Mouse (Mus musculus) intestine, embryonic 14.5 days (tissue): ENCODE results near the gene Hoxc5. TPM values are rescaled to one million over a fixed set of nuclear protein-coding genes. Genes with fewer than 3 reads are reported as not detected.

Experiments used
- ATAC-seq: fragments of 200-750 bp; cut with Nextera tagmentation; replicated peaks from 2 replicates; pipeline ENCODE4 v1.8.0; 2017; ENCODE audit warnings: low read depth, moderate number of reproducible peaks, moderate TSS enrichment, moderate library complexity; ENCODE audit not compliant: low FRiP score, low TSS enrichment
- DNase-seq: peaks from one replicate; pipeline ENCODE4 v3.0.0-alpha.2; 2018; ENCODE audit warnings: low spot score
- H3K27ac ChIP-seq: fragments of 300-500 bp; sonication (generic); 2 replicates; pipeline ENCODE4 v1.5.1; 2014; ENCODE audit warnings: low read depth, mild to moderate bottlenecking, control low read depth
- H3K27me3 ChIP-seq: fragments of 300-500 bp; sonication (generic); replicated peaks from 2 replicates; pipeline ENCODE4 v1.6.1; 2014; ENCODE audit warnings: low read length, control low read depth; ENCODE audit not compliant: control insufficient read depth, insufficient read depth
- H3K36me3 ChIP-seq: fragments of 300-500 bp; sonication (generic); 2 replicates; pipeline ENCODE4 v1.6.1; 2014; ENCODE audit warnings: low read length, control low read depth; ENCODE audit not compliant: control insufficient read depth, insufficient read depth
- H3K4me1 ChIP-seq: fragments of 300-500 bp; sonication (generic); replicated peaks from 2 replicates; pipeline ENCODE4 v1.6.1; 2014; ENCODE audit warnings: low read length, control low read depth, mixed read lengths; ENCODE audit not compliant: control insufficient read depth, insufficient read depth
- H3K4me2 ChIP-seq: fragments of 300-500 bp; sonication (generic); 2 replicates; pipeline ENCODE4 v1.6.1; 2014; ENCODE audit warnings: low read length
- H3K4me3 ChIP-seq: fragments of 300-500 bp; sonication (generic); 2 replicates; pipeline ENCODE4 v1.5.1; 2014; ENCODE audit warnings: low read depth, low read length, control low read depth, mixed read lengths
- H3K9ac ChIP-seq: fragments of 300-500 bp; sonication (generic); 2 replicates; pipeline ENCODE4 v1.6.1; 2014; ENCODE audit warnings: mild to moderate bottlenecking, low read length
- H3K9me3 ChIP-seq: fragments of 300-500 bp; sonication (generic); 2 replicates; pipeline ENCODE4 v1.6.1; 2016; ENCODE audit warnings: low read length, control low read depth; ENCODE audit not compliant: control insufficient read depth
- WGBS: fragments of 180-500 bp; shearing (Covaris S2); extraction: QIAGEN DNeasy Blood & Tissue Kit; methylation state at CpG from one replicate; pipeline ENCODE4 v1.1.7; 2014; 5-methylcytosine and 5-hydroxymethylcytosine counted together
- polyA plus RNA-seq: library from polyadenylated mRNA; unstranded; fragments of >200 nt; fragmentation: Nextera tagmentation; extraction: Ambion mirVana; gene quantifications from 2 replicates; pipeline ENCODE4 v1.2.1, GENCODE M21; 2014

Gene Hoxc5
- polyA plus RNA-seq, 1 experiment from 2014 or later = 12.2 TPM

- H3K4me1 ChIP-seq = peaks cover 43% of the 10 kb centered on the region
- ATAC-seq = no peak; the same call in 1 of the 2 replicates
- DNase-seq = no peak
- no peaks in the 10 kb centered on the region for H3K36me3 ChIP-seq
- H3K27me3 ChIP-seq = peaks cover 49% of the 10 kb centered on the region
- H3K4me2 ChIP-seq = peak overlapping the region; percentile 64
- H3K4me3 ChIP-seq = peak overlapping the region; percentile 45
- H3K9ac ChIP-seq = peak overlapping the region; percentile 72
- H3K9me3 ChIP-seq = no peaks in the 10 kb centered on the region
- H3K27ac ChIP-seq = peak overlapping the region; percentile 82
- 2% methylated on average over 14 of the region's 14 CpGs for WGBS
Observed at GRCm38 (mm10) chr15:103035548-103035881, 68.3 kb downstream of the Hoxc5 start.

DNA sequence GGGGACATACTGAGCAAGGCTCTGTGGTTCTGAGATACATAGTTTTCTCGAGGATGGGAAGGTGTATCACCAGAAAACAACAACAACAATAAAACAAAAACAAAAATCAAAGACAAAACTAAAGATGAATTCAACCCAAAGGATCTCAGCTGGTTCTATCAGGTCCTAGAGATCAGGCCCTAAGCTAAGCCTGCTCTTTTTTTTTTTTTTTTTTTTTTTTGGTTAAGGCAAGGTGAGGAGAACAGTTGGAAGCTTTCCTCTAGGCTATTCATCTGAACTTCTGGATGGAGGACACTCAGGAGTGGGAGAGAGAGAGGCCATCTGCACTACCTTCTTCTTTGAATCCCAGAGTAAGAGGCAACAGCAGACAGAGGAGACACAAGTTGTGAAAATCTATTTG is 70.3 kb downstream of the Hoxc5 start:
- H3K9me3 ChIP-seq = no peaks in the 10 kb centered on the region
- DNase-seq (no peak), ATAC-seq (no peak)
- H3K36me3 ChIP-seq = no peaks in the 10 kb centered on the region
- WGBS = 24% methylated on average over 1 of the region's 1 CpGs
- peaks cover 49% of the 10 kb centered on the region for H3K4me1 ChIP-seq
- H3K9ac ChIP-seq = no peak overlapping the region
- H3K27me3 ChIP-seq = peaks cover 38% of the 10 kb centered on the region
- peak overlapping the region; percentile 18; the same call in 1 of the 2 replicates for H3K27ac ChIP-seq
- peak overlapping the region; percentile 64; the same call in 1 of the 2 replicates for H3K4me2 ChIP-seq
- no peak overlapping the region for H3K4me3 ChIP-seq

DNA sequence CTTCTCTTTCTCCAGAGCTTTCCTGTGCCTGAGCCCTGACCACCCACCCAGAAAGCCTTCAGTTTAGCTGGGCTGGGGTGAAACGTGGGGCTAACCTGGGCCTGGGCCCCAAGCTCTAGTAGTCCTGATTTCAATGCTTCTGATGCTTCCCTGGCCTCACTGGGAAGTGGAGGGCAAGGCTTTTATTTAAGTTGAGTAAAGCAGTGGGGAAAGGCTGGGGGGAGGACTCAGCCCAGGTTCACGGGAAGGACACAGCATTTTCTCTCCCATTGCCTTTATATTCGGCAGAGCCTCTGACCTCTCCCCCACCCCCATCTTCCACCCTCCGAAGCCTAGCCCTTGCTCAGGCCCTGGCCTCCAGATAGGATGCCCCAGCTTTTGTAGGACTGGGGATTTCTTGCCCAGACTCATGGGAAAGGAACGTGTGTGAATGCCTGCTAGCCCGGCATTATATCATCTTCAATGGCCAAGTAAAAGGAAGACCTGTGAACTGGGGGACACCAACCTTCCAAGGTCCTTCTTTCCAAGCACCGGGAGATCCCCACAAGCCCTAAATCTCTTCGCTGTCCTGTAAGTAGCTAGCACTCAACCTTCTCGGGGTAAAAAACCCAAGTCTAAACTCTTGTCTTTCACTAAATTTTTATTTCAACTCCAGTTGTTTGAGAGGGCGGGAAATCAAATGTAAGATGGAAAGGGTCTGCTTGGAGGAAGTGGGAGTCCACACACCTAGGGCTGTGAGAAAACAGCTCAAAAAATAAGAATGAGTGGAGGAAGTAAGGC is 71.6 kb downstream of the Hoxc5 start:
- WGBS = 27% methylated on average over 10 of the region's 10 CpGs
- no peak for ATAC-seq
- peaks cover 32% of the 10 kb centered on the region for H3K27me3 ChIP-seq
- no peak for DNase-seq
- H3K9me3 ChIP-seq = no peaks in the 10 kb centered on the region
- H3K4me3 ChIP-seq = no peak overlapping the region
- H3K4me2 ChIP-seq = peak overlapping the region; percentile 36
- H3K4me1 ChIP-seq = peaks cover 42% of the 10 kb centered on the region
- H3K9ac ChIP-seq = peak overlapping the region; percentile 25; the same call in 1 of the 2 replicates
- H3K36me3 ChIP-seq = no peaks in the 10 kb centered on the region
- H3K27ac ChIP-seq = peak overlapping the region; percentile 0; the same call in 1 of the 2 replicates

DNA sequence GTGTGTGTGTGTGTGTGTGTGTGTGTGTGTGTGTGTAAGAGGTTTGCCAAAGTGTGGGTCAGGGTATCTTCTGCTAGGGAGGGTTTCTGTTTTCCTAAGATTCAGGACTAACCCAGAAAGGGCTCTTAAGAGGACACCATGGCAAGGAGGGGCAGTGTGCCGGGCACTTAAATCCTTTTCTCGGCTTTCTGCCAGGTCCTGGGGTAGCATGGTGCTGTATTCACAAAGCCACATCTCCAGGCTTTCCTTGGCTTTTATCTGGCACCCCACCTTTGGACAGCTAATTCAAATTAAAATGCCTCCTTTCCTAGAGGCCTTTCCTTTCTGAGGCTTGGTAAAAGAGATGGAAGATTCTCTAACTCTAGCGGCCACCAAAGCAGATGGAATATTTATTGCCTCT is 72.4 kb downstream of the Hoxc5 start:
- Histone ChIP-seq H3K27me3 (peaks cover 30% of the 10 kb centered on the region), H3K4me3 (no peak overlapping the region), H3K9ac (no peak overlapping the region), H3K9me3 (no peaks in the 10 kb centered on the region), H3K36me3 (no peaks in the 10 kb centered on the region), H3K4me1 (peaks cover 36% of the 10 kb centered on the region), H3K27ac (peak overlapping the region; percentile 0; the same call in 1 of the 2 replicates), H3K4me2 (peak overlapping the region; percentile 9; the same call in 1 of the 2 replicates)
- DNase-seq (no peak), ATAC-seq (no peak)
- WGBS = 23% methylated on average over 3 of the region's 3 CpGs

- no peaks in the 10 kb centered on the region for H3K36me3 ChIP-seq
- H3K27ac ChIP-seq = peak overlapping the region; percentile 39
- no peak for DNase-seq
- H3K4me2 ChIP-seq = peak overlapping the region; percentile 35
- peaks cover 33% of the 10 kb centered on the region for H3K4me1 ChIP-seq
- no peak for ATAC-seq
- H3K9ac ChIP-seq = peak overlapping the region; percentile 22; the same call in 1 of the 2 replicates
- peaks cover 34% of the 10 kb centered on the region for H3K27me3 ChIP-seq
- 27% methylated on average over 12 of the region's 12 CpGs for WGBS
- H3K9me3 ChIP-seq = no peaks in the 10 kb centered on the region
- no peak overlapping the region for H3K4me3 ChIP-seq
Observed at GRCm38 (mm10) chr15:103040601-103041000, 73.4 kb downstream of the Hoxc5 start.

- peaks cover 34% of the 10 kb centered on the region for H3K27me3 ChIP-seq
- no peak for DNase-seq
- 36% methylated on average over 5 of the region's 5 CpGs for WGBS
- H3K9me3 ChIP-seq = no peaks in the 10 kb centered on the region
- H3K4me1 ChIP-seq = peaks cover 32% of the 10 kb centered on the region
- H3K9ac ChIP-seq = no peak overlapping the region
- no peak overlapping the region for H3K4me2 ChIP-seq
- ATAC-seq = no peak
- no peaks in the 10 kb centered on the region for H3K36me3 ChIP-seq
- no peak overlapping the region for H3K4me3 ChIP-seq
- no peak overlapping the region for H3K27ac ChIP-seq
Observed at GRCm38 (mm10) chr15:103041613-103042012, 74.4 kb downstream of the Hoxc5 start.

DNA sequence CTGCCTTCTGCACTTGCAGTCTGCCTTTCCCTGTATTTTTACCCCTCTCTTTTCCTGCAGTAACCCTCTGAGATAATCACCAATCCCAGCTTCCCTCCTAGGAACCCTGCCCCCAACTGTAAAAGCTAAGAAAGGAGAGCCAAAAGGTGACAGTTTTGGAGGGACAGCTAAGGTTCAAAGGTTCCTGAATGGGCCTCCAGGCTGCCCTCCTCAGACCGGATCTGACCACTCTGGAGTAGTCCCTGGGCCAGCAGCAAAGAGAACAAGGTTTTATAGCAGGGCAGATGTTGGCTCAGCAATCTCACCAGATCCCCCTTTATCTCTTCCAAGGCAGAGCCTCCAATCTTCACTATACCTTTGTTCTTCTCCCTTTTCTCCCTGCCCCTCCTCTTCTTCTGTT is 75.0 kb downstream of the Hoxc5 start:
- ATAC-seq (no peak), DNase-seq (no peak)
- Histone ChIP-seq H3K9me3 (no peaks in the 10 kb centered on the region), H3K27me3 (peaks cover 29% of the 10 kb centered on the region), H3K9ac (no peak overlapping the region), H3K4me2 (no peak overlapping the region), H3K4me3 (no peak overlapping the region), H3K27ac (no peak overlapping the region), H3K36me3 (no peaks in the 10 kb centered on the region), H3K4me1 (peaks cover 29% of the 10 kb centered on the region)
- 8% methylated on average over 1 of the region's 1 CpGs for WGBS

GRCm38 (mm10) chr15:103051670-103052069 is 84.4 kb downstream of the Hoxc5 start:
- no peak for ATAC-seq
- Histone ChIP-seq H3K9ac (no peak overlapping the region), H3K27me3 (no peaks in the 10 kb centered on the region), H3K9me3 (no peaks in the 10 kb centered on the region), H3K27ac (no peak overlapping the region), H3K4me1 (peaks cover 14% of the 10 kb centered on the region; the same call in 1 of the 2 replicates), H3K4me2 (no peak overlapping the region), H3K4me3 (no peak overlapping the region), H3K36me3 (no peaks in the 10 kb centered on the region)
- 70% methylated on average over 2 of the region's 2 CpGs for WGBS
- no peak for DNase-seq

DNA sequence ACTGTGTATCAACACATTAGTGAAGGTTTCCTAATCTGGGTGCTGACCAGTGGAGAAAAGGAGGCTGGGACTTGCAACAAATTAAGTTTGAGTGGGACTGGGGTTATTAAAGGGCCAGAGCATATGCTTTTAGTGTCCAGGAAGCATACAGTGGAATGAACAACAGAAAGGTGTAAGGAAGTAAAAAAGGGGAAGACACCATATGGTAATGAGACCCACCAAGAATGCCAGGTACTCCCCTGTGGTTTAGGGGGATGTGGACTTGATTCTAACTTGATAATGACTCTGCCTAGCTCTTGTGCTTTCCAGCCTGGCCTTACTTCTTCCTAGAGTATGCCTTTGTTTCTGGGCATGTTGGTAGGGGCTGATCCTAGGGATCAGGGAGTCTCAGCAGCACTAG is 86.0 kb downstream of the Hoxc5 start:
- Histone ChIP-seq H3K27me3 (0 out of 2 replicates have a peak, but pooled peaks cover 3% of the 10 kb centered on the region), H3K9me3 (no peaks in the 10 kb centered on the region), H3K4me1 (peaks cover 21% of the 10 kb centered on the region; the same call in 1 of the 2 replicates), H3K27ac (no peak overlapping the region), H3K36me3 (no peaks in the 10 kb centered on the region), H3K4me2 (no peak overlapping the region), H3K4me3 (no peak overlapping the region), H3K9ac (no peak overlapping the region)
- DNase-seq (no peak), ATAC-seq (no peak)
